Mouse (Mus musculus): ENCODE results near the gene Zfp990. TPM values are rescaled to one million over a fixed set of nuclear protein-coding genes. Genes with fewer than 3 reads are reported as not detected.

The Zfp990 gene
- polyA plus RNA-seq, 1 experiment from 2014 or later, result not detected

Other genes starting within 250 kb of the Zfp990 start
- 0.05 and 0.09 TPM in 2 replicates for gene Tnfrsf8, start 195.6 kb upstream of the Zfp990 start, polyA plus RNA-seq (2016; fragmentation: Nextera tagmentation; extraction: Ambion mirVana)
- gene Gm13212, start 74.4 kb downstream of the Zfp990 start, polyA plus RNA-seq (2016; fragmentation: Nextera tagmentation; extraction: Ambion mirVana), result 0.46 and 1.1 TPM in 2 replicates
- gene Zfp980, start 159.9 kb downstream of the Zfp990 start, polyA plus RNA-seq (2016; fragmentation: Nextera tagmentation; extraction: Ambion mirVana), result 0.08 TPM in 1 of 2 replicates, not detected in the other